8 mouse cellular contexts compared by ENCODE assay signal in the genomic region with DNA sequence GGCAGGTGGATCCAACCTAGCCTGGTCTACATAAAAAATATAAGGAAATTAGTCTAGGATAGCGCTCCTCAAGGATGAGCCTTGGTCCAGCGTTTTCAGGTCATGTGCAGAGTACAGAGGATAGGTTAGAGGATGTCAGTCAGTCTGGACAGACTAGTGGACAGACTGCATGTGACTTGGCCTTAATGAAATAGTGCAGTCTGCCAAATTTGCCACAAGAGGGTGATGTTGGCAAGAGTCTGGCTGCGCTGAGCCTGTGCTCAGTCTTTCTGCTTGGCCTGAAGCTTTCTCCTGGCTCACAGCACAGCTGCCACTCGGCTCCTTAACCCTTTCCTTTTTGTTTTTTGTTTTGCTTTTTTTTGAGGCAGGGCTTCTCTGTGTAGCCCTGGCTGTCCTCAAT. TPM values are rescaled to one million over a fixed set of nuclear protein-coding genes. Genes with fewer than 3 reads are reported as not detected.
DNase-seq lines count a peak whose midpoint lies in the region; ATAC-seq and TF ChIP-seq lines count a peak whose summit lies in the region.

No protein-coding gene starts in this region.

- peak; percentile 74 for DNase-seq in MEL (ENCODE audit: low read depth, low spot score)
- DNase-seq in forelimb bud, embryonic 11.5 days (ENCODE audit: low read depth, low spot score), result peak; percentile 73
- DNase-seq in hindbrain, embryonic 10.5 days (ENCODE audit: low spot score), result peak; percentile 68
- DNase-seq in layer of hippocampus, adult 9-10 months (ENCODE audit: low spot score), result peak; percentile 55
- peak; percentile 47 for DNase-seq in ovary, postnatal 14 days (ENCODE audit: low spot score)
- DNase-seq in thymus, postnatal 25 days, result peak; percentile 68

- H3K9me3 ChIP-seq in MEL (replicated peaks; ENCODE audit: insufficient read depth, low read length), result no peaks in the 10 kb centered on the region
- no peaks in the 10 kb centered on the region for H3K9me3 ChIP-seq in hindbrain, embryonic 10.5 days
- H3K9me3 ChIP-seq in lung, embryonic 15.5 days, result no peaks in the 10 kb centered on the region

- no peaks in the 10 kb centered on the region; a peak in 1 of 4 replicates for H3K36me3 ChIP-seq in MEL (ENCODE audit: control insufficient read depth in 1 of 2, insufficient read depth in 2 of 2, low read length in 2 of 2)
- peaks cover 20% of the 10 kb centered on the region for H3K36me3 ChIP-seq in hindbrain, embryonic 10.5 days
- peaks cover 15% of the 10 kb centered on the region for H3K36me3 ChIP-seq in lung, embryonic 15.5 days

- TF ChIP-seq CTCF in MEL (IDR thresholded peaks at IDR 0.05 in 2 of 3, conservative IDR thresholded peaks at IDR 0.05 in 1 of 3; ENCODE audit: control insufficient read depth in 1 of 3, insufficient read depth in 1 of 3, low read depth in 2 of 3, low read length in 3 of 3, poor library complexity in 1 of 3, severe bottlenecking in 1 of 3), result peak; percentile 67 to 90 (median 75)

- TF ChIP-seq RAD21 in MEL (IDR thresholded peaks at IDR 0.05; ENCODE audit: low read depth, low read length), result peak; percentile 87

- no peak overlapping the region for H3K4me3 ChIP-seq in MEL (ENCODE audit: control insufficient read depth in 1 of 2, insufficient read depth in 1 of 2, low read depth in 2 of 2, low read length in 2 of 2)
- no peak overlapping the region for H3K4me3 ChIP-seq in hindbrain, embryonic 10.5 days
- H3K4me3 ChIP-seq in lung, embryonic 15.5 days, result no peak overlapping the region

- H3K27ac ChIP-seq in MEL (ENCODE audit: control insufficient read depth, low read depth, low read length), result no peak overlapping the region
- H3K27ac ChIP-seq in hindbrain, embryonic 10.5 days, result no peak overlapping the region
- no peak overlapping the region for H3K27ac ChIP-seq in lung, embryonic 15.5 days

- peak; percentile 88 for ATAC-seq in cerebellum, adult (ENCODE audit: insufficient number of reproducible peaks, low FRiP score, low TSS enrichment)
- peak; percentile 74; the same call in 1 of the 2 replicates for ATAC-seq in lung, embryonic 15.5 days (ENCODE audit: borderline replicate concordance, extremely low read depth, low FRiP score, low TSS enrichment)

- no peaks in the 10 kb centered on the region for H3K27me3 ChIP-seq in MEL (ENCODE audit: control insufficient read depth in 1 of 2, insufficient read depth in 2 of 2, low read length in 2 of 2)
- H3K27me3 ChIP-seq in hindbrain, embryonic 10.5 days (ENCODE audit: insufficient read depth, poor library complexity, severe bottlenecking), result no peaks in the 10 kb centered on the region
- no peaks in the 10 kb centered on the region for H3K27me3 ChIP-seq in lung, embryonic 15.5 days

- no peaks in the 10 kb centered on the region for H3K79me2 ChIP-seq in MEL (ENCODE audit: control insufficient read depth, insufficient read depth, low read length, poor library complexity)

- no peak for TF ChIP-seq EP300 in MEL (IDR thresholded peaks at IDR 0.05; ENCODE audit: low read depth in 1 of 2, low read length in 2 of 2)

- no peak overlapping the region for H3K9ac ChIP-seq in MEL (ENCODE audit: control insufficient read depth, low read depth, low read length, poor library complexity, severe bottlenecking)
- no peak overlapping the region for H3K9ac ChIP-seq in lung, embryonic 15.5 days

- TF ChIP-seq POLR2A in MEL (IDR thresholded peaks at IDR 0.05; ENCODE audit: control insufficient read depth in 1 of 2, insufficient read depth in 1 of 2, low read depth in 1 of 2, low read length in 2 of 2, poor library complexity in 1 of 2), result no peak

- WGBS in hindbrain, embryonic 10.5 days, result 31% methylated on average over 4 of the region's 4 CpGs
- 30% methylated on average over 4 of the region's 4 CpGs for WGBS in lung, embryonic 15.5 days

- no peak overlapping the region for H3K4me2 ChIP-seq in lung, embryonic 15.5 days

- H3K4me1 ChIP-seq in MEL (ENCODE audit: control insufficient read depth in 1 of 2, insufficient read depth in 2 of 2, low read length in 2 of 2), result no peaks in the 10 kb centered on the region
- H3K4me1 ChIP-seq in hindbrain, embryonic 10.5 days (replicated peaks), result no peaks in the 10 kb centered on the region
- no peaks in the 10 kb centered on the region for H3K4me1 ChIP-seq in lung, embryonic 15.5 days

TF ChIP-seq in MEL, 35 proteins besides CTCF, POLR2A, EP300 and RAD21:
- TF ChIP-seq ZC3H11A (IDR thresholded peaks at IDR 0.05; ENCODE audit: low read depth, low read length) (peak; percentile 51), SMC3 (IDR thresholded peaks at IDR 0.05; ENCODE audit: low read depth, low read length) (peak; percentile 76), HCFC1 (IDR thresholded peaks at IDR 0.05; ENCODE audit: low read depth, low read length) (no peak)
TF ChIP-seq in MEL: peak in this region for 2.

RNA-seq across cellular contexts. Expression of a gene that starts 54.2 kb away (rescaled TPM):
- total RNA-seq in MEL (2012; rRNA removed), result 14.5 and 20.7 TPM in 2 replicates
- polyA plus RNA-seq in MEL (2012; ENCODE audit: insufficient read depth in 1 of 2, insufficient read length in 2 of 2, low read depth in 1 of 2, low replicate concordance in 2 of 2, missing spikeins in 1 of 2), result 10 to 100 TPM in 1 of 2 experiments, not detected in 1; 47.8 TPM
- 71.6 and 96.3 TPM in 2 replicates for polyA plus RNA-seq in hindbrain, embryonic 10.5 days (2016; fragmentation: Nextera tagmentation; extraction: Ambion mirVana)
- polyA plus RNA-seq in lung, embryonic 15.5 days (2015; fragmentation: Nextera tagmentation; extraction: Ambion mirVana), result 46.7 and 49.9 TPM in 2 replicates
